24 mouse cellular contexts compared by ENCODE assay signal in the genomic region with DNA sequence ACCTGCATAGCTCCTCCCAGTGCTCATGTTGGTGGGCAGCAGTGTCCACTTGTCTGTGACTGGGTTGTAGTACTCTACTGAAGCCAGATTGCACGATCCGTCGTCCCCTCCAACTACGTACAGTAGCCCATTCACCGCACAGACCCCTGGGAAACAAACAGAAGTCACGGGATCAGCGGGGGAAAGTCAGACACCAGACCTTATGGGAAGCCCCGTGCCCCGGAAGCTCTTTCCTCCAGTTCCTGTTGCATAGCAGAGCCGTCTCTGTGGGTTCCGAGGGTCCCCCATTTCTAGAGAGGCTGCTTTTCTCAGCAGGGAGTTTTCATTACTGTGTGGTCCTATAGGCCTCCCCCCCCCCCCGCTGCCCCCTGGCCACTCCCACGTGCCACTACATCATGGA.
"Had no signal": no experiment of that assay in that cellular context is flagged by ENCODE, and none has a peak within 500 bp of the region (broad histone marks: within the 10 kb centered on the region; RNA-seq: fewer than 3 reads in every experiment).

No protein-coding gene starts in this region.

- H3K27me3 ChIP-seq: heart, embryonic 13.5 days; heart, embryonic 15.5 days; hindbrain, embryonic 13.5 days; hindbrain, embryonic 15.5 days; intestine, embryonic 15.5 days; limb, embryonic 13.5 days; liver, embryonic 12.5 days had no signal

- ATAC-seq: inflammation-experienced regulatory T-cells, adult 6 months; intestine, embryonic 15.5 days; intestine, postnatal 0 days; liver, embryonic 12.5 days had no signal

- H3K4me2 ChIP-seq: heart, embryonic 13.5 days; heart, embryonic 15.5 days; hindbrain, embryonic 13.5 days; hindbrain, embryonic 15.5 days; intestine, embryonic 15.5 days; limb, embryonic 13.5 days; limb, embryonic 15.5 days; liver, embryonic 12.5 days had no signal

- DNase-seq: gastrocnemius, postnatal 14 days; gastrocnemius, postnatal 36 days; heart, adult 11 months; heart, adult 2 months; heart, postnatal 4 days; kidney, adult 18-20 months; kidney, adult 8-10 months; kidney, postnatal 10 days; kidney, postnatal 25 days; kidney, postnatal 4 days; left cerebral cortex, postnatal 4 days had no signal

- H3K9ac ChIP-seq: heart, embryonic 13.5 days; heart, embryonic 15.5 days; hindbrain, embryonic 13.5 days; hindbrain, embryonic 15.5 days; intestine, embryonic 15.5 days; limb, embryonic 13.5 days; limb, embryonic 15.5 days; liver, embryonic 12.5 days; liver, embryonic 14.5 days had no signal

- H3K9me3 ChIP-seq: heart, embryonic 13.5 days; heart, embryonic 15.5 days; hindbrain, embryonic 13.5 days; hindbrain, embryonic 15.5 days; intestine, embryonic 15.5 days; limb, embryonic 13.5 days; limb, embryonic 15.5 days; liver, embryonic 12.5 days had no signal

- H3K4me1 ChIP-seq: hindbrain, embryonic 13.5 days; hindbrain, embryonic 15.5 days; intestine, embryonic 15.5 days; liver, embryonic 12.5 days had no signal

- H3K4me3 ChIP-seq: heart, adult 2 months; heart, embryonic 13.5 days; heart, embryonic 15.5 days; hindbrain, embryonic 13.5 days; hindbrain, embryonic 15.5 days; intestine, embryonic 15.5 days; layer of hippocampus, adult 2 months; left cerebral cortex, adult 2 months; limb, embryonic 13.5 days; limb, embryonic 15.5 days; liver, embryonic 12.5 days had no signal

- H3K27ac ChIP-seq: heart, adult 2 months; heart, embryonic 15.5 days; hindbrain, embryonic 13.5 days; hindbrain, embryonic 15.5 days; intestine, embryonic 15.5 days; layer of hippocampus, adult 2 months; left cerebral cortex, adult 2 months; limb, embryonic 13.5 days; limb, embryonic 15.5 days; liver, embryonic 12.5 days; liver, embryonic 14.5 days had no signal

- H3K36me3 ChIP-seq: intestine, embryonic 15.5 days; limb, embryonic 15.5 days; liver, embryonic 12.5 days had no signal
